Mouse (Mus musculus) testis, adult 2 months (tissue): Measurements from ENCODE around the gene Enox1.

Source experiments
- CTCF ChIP-seq: fragments of 200-500 bp; IDR thresholded peaks from 2 replicates; pipeline ENCODE4 v1.5.1; 2012; ENCODE audit warnings: low read depth, mild to moderate bottlenecking, inconsistent platforms, low read length, moderate library complexity; ENCODE audit not compliant: control insufficient read depth, insufficient read depth, insufficient replicate concordance
- POLR2A ChIP-seq: fragments of 200-500 bp; IDR thresholded peaks from 2 replicates; pipeline ENCODE4 v1.6.1; 2012; ENCODE audit warnings: low read depth, mild to moderate bottlenecking, inconsistent platforms, low read length, moderate library complexity; ENCODE audit not compliant: control insufficient read depth

GRCm38 (mm10) chr14:77406241-77407114, 249.9 kb downstream of the Enox1 start:
- TF ChIP-seq POLR2A (no peak), CTCF (no peak)
